Mouse (Mus musculus): ENCODE measurements around the gene BC037034. TPM values are rescaled to one million over a fixed set of nuclear protein-coding genes. Genes with fewer than 3 reads are reported as not detected.

The BC037034 gene
- polyA plus RNA-seq, 1 experiment from 2014 or later, result 19.2 TPM

- no peaks in the 10 kb centered on the region for H3K9me3 ChIP-seq (replicated peaks)
- ATAC-seq (ENCODE audit: low FRiP score), result no peak
- 92% methylated on average over 10 of the region's 10 CpGs for WGBS
Observed at GRCm38 (mm10) chr5:138260051-138260450, 3.8 kb downstream of the BC037034 start.

DNA sequence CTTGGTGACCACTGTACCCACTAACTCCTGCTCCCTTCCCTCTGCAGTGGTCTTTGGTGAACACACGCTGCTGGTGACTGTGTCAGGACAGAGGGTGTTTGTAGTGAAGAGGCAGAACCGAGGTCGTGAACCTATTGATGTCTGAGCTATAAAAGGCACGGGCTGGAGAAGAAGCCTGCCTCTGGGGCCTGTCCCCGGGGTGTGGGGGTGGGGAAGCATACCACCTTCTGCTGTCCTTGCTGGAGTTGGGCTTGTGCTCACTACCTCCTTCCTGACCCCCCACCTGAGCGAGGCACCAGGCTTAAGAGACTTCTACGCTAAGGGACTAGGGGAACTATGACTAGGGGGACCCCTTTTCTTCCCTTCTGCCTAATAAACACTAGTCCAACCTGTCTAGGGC, 4.8 kb downstream of the BC037034 start:
- 41% methylated on average over 7 of the region's 7 CpGs for WGBS
- Histone ChIP-seq H3K4me2 (no peak overlapping the region), H3K4me3 (replicated peaks) (no peak overlapping the region), H3K4me1 (peaks cover 48% of the 10 kb centered on the region), H3K36me3 (peaks cover 40% of the 10 kb centered on the region), H3K27me3 (replicated peaks) (no peaks in the 10 kb centered on the region), H3K9me3 (replicated peaks) (no peaks in the 10 kb centered on the region), H3K27ac (replicated peaks) (no peak overlapping the region), H3K9ac (replicated peaks) (no peak overlapping the region)
- ATAC-seq (ENCODE audit: low FRiP score), result no peak

More at GRCm38 (mm10) chr5:138260051-138260450, 3.8 kb downstream of the BC037034 start:
- peaks cover 52% of the 10 kb centered on the region for H3K4me1 ChIP-seq
- no peak overlapping the region for H3K27ac ChIP-seq (replicated peaks)
- H3K27me3 ChIP-seq (replicated peaks), result no peaks in the 10 kb centered on the region
- H3K4me3 ChIP-seq (replicated peaks), result no peak overlapping the region
- H3K9ac ChIP-seq (replicated peaks), result no peak overlapping the region
- H3K4me2 ChIP-seq, result no peak overlapping the region
- peaks cover 40% of the 10 kb centered on the region for H3K36me3 ChIP-seq

- Histone ChIP-seq H3K27ac (replicated peaks) (no peak overlapping the region), H3K9ac (replicated peaks) (no peak overlapping the region), H3K4me2 (no peak overlapping the region), H3K36me3 (peaks cover 40% of the 10 kb centered on the region), H3K9me3 (replicated peaks) (no peaks in the 10 kb centered on the region), H3K4me3 (replicated peaks) (no peak overlapping the region), H3K4me1 (peaks cover 48% of the 10 kb centered on the region), H3K27me3 (replicated peaks) (no peaks in the 10 kb centered on the region)
- no peak for ATAC-seq (ENCODE audit: low FRiP score)
- 86% methylated on average over 6 of the region's 6 CpGs for WGBS
Observed at GRCm38 (mm10) chr5:138258542-138258941, 5.3 kb downstream of the BC037034 start.

DNA sequence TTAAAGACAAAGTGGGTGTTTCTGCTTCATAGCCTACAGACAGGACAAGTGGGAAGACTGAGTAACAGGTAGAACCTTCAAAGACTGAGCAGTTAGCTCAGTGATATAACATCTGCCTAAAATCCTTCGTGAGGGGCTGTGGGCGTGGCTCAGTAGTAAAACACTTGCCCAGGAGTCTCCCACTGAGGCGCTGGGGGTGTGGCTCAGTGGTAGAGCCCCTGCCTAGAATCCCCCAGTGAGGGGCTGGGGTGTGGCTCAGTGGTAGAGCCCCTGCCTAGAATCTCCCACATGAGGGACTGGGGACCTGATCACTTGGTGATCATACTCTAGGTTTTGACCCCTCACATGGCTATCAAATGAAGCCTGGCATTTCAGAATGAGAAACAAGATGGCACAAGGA, 5.8 kb downstream of the BC037034 start:
- Histone ChIP-seq H3K4me2 (no peak overlapping the region), H3K4me1 (peaks cover 46% of the 10 kb centered on the region), H3K36me3 (peaks cover 40% of the 10 kb centered on the region), H3K4me3 (replicated peaks) (no peak overlapping the region), H3K27ac (replicated peaks) (no peak overlapping the region), H3K9me3 (replicated peaks) (no peaks in the 10 kb centered on the region), H3K9ac (replicated peaks) (no peak overlapping the region), H3K27me3 (replicated peaks) (no peaks in the 10 kb centered on the region)
- ATAC-seq (ENCODE audit: low FRiP score), result no peak
- 73% methylated on average over 3 of the region's 3 CpGs for WGBS

- 96% methylated on average over 4 of the region's 4 CpGs for WGBS
- Histone ChIP-seq H3K4me3 (replicated peaks) (no peak overlapping the region), H3K4me2 (no peak overlapping the region), H3K27ac (replicated peaks) (no peak overlapping the region), H3K36me3 (peaks cover 40% of the 10 kb centered on the region), H3K9ac (replicated peaks) (no peak overlapping the region), H3K4me1 (peaks cover 41% of the 10 kb centered on the region), H3K27me3 (replicated peaks) (no peaks in the 10 kb centered on the region), H3K9me3 (replicated peaks) (no peaks in the 10 kb centered on the region)
- ATAC-seq (ENCODE audit: low FRiP score), result no peak
Observed at GRCm38 (mm10) chr5:138257585-138257978, 6.3 kb downstream of the BC037034 start.

- no peak for ATAC-seq (ENCODE audit: low FRiP score)
- Histone ChIP-seq H3K27me3 (replicated peaks) (no peaks in the 10 kb centered on the region), H3K36me3 (peaks cover 38% of the 10 kb centered on the region), H3K9me3 (replicated peaks) (no peaks in the 10 kb centered on the region), H3K4me2 (peak overlapping the region; percentile 92), H3K27ac (replicated peaks) (no peak overlapping the region), H3K9ac (replicated peaks) (no peak overlapping the region), H3K4me1 (peaks cover 36% of the 10 kb centered on the region), H3K4me3 (replicated peaks) (no peak overlapping the region)
- 91% methylated on average over 10 of the region's 10 CpGs for WGBS
Observed at GRCm38 (mm10) chr5:138256966-138257584, 6.8 kb downstream of the BC037034 start.

- ATAC-seq (ENCODE audit: low FRiP score), result no peak
- Histone ChIP-seq H3K4me3 (replicated peaks) (peak overlapping the region; percentile 73), H3K9ac (replicated peaks) (peak overlapping the region; percentile 79), H3K4me1 (peaks cover 30% of the 10 kb centered on the region), H3K27me3 (replicated peaks) (no peaks in the 10 kb centered on the region), H3K4me2 (peak overlapping the region; percentile 92), H3K36me3 (peaks cover 28% of the 10 kb centered on the region), H3K9me3 (replicated peaks) (no peaks in the 10 kb centered on the region), H3K27ac (replicated peaks) (peak overlapping the region; percentile 91)
- WGBS, result 21% methylated on average over 7 of the region's 7 CpGs
Observed at GRCm38 (mm10) chr5:138256094-138256467, 7.8 kb downstream of the BC037034 start.

GRCm38 (mm10) chr5:138255353-138256093, 8.3 kb downstream of the BC037034 start, which contains the start of gene Lamtor4:
TSS of gene Lamtor4 (plus strand) at chr5:138255482.
- peak within 1 kb of the TSS; percentile 79 for H3K9ac ChIP-seq (replicated peaks)
- H3K4me3 ChIP-seq (replicated peaks), result peak within 1 kb of the TSS; percentile 73
- H3K27me3 ChIP-seq (replicated peaks), result no peaks in the 10 kb centered on the region
- ATAC-seq (ENCODE audit: low FRiP score), result peak; percentile 100
- peaks cover 23% of the 10 kb centered on the region for H3K36me3 ChIP-seq
- under 1% methylated on average over 38 of the region's 38 CpGs for WGBS
- H3K9me3 ChIP-seq (replicated peaks), result no peaks in the 10 kb centered on the region
- peak within 1 kb of the TSS; percentile 92 for H3K4me2 ChIP-seq
- peaks cover 30% of the 10 kb centered on the region for H3K4me1 ChIP-seq
- H3K27ac ChIP-seq (replicated peaks), result peak within 1 kb of the TSS; percentile 91

GRCm38 (mm10) chr5:138253061-138253460, 10.8 kb downstream of the BC037034 start:
- H3K27ac ChIP-seq (replicated peaks), result no peak overlapping the region
- WGBS, result 95% methylated on average over 3 of the region's 3 CpGs
- no peak overlapping the region for H3K4me3 ChIP-seq (replicated peaks)
- no peaks in the 10 kb centered on the region for H3K9me3 ChIP-seq (replicated peaks)
- no peaks in the 10 kb centered on the region; the same call in 1 of the 2 replicates for H3K36me3 ChIP-seq
- ATAC-seq (ENCODE audit: low FRiP score), result no peak
- H3K27me3 ChIP-seq (replicated peaks), result no peaks in the 10 kb centered on the region
- no peak overlapping the region for H3K9ac ChIP-seq (replicated peaks)
- H3K4me2 ChIP-seq, result no peak overlapping the region
- peaks cover 20% of the 10 kb centered on the region for H3K4me1 ChIP-seq

- no peak overlapping the region for H3K9ac ChIP-seq (replicated peaks)
- H3K4me1 ChIP-seq, result peaks cover 9% of the 10 kb centered on the region
- no peak overlapping the region for H3K27ac ChIP-seq (replicated peaks)
- no peaks in the 10 kb centered on the region for H3K9me3 ChIP-seq (replicated peaks)
- no peak overlapping the region for H3K4me3 ChIP-seq (replicated peaks)
- H3K27me3 ChIP-seq (replicated peaks), result no peaks in the 10 kb centered on the region
- H3K4me2 ChIP-seq, result no peak overlapping the region
- no peaks in the 10 kb centered on the region for H3K36me3 ChIP-seq
- 86% methylated on average over 12 of the region's 12 CpGs for WGBS
- ATAC-seq (ENCODE audit: low FRiP score), result no peak
Observed at GRCm38 (mm10) chr5:138251144-138251543, 12.7 kb downstream of the BC037034 start.

- WGBS, result 45% methylated on average over 2 of the region's 2 CpGs
- no peak overlapping the region for H3K27ac ChIP-seq (replicated peaks)
- no peak overlapping the region for H3K4me2 ChIP-seq
- no peaks in the 10 kb centered on the region for H3K36me3 ChIP-seq
- no peak overlapping the region for H3K9ac ChIP-seq (replicated peaks)
- no peaks in the 10 kb centered on the region for H3K27me3 ChIP-seq (replicated peaks)
- no peaks in the 10 kb centered on the region for H3K4me1 ChIP-seq
- no peaks in the 10 kb centered on the region for H3K9me3 ChIP-seq (replicated peaks)
- no peak for ATAC-seq (ENCODE audit: low FRiP score)
- H3K4me3 ChIP-seq (replicated peaks), result no peak overlapping the region
Observed at GRCm38 (mm10) chr5:138241511-138241910, 22.3 kb downstream of the BC037034 start.

- no peaks in the 10 kb centered on the region for H3K9me3 ChIP-seq (replicated peaks)
- no peaks in the 10 kb centered on the region for H3K4me1 ChIP-seq
- H3K4me3 ChIP-seq (replicated peaks), result no peak overlapping the region
- no peak overlapping the region for H3K27ac ChIP-seq (replicated peaks)
- no peaks in the 10 kb centered on the region for H3K36me3 ChIP-seq
- no peaks in the 10 kb centered on the region for H3K27me3 ChIP-seq (replicated peaks)
- no peak overlapping the region for H3K9ac ChIP-seq (replicated peaks)
- no peak overlapping the region for H3K4me2 ChIP-seq
- no peak for ATAC-seq (ENCODE audit: low FRiP score)
Observed at GRCm38 (mm10) chr5:138234224-138234623, 29.6 kb downstream of the BC037034 start.

Measured in neural tube, embryonic 15.5 days (tissue).